Mouse (Mus musculus) bone marrow, adult 2 months (tissue): ENCODE results near the gene Zfp592.

Experiments
- CTCF ChIP-seq: fragments of 200-500 bp; IDR thresholded peaks from 2 replicates; pipeline ENCODE4 v1.5.1; 2011; ENCODE audit warnings: low read length, control low read depth; ENCODE audit not compliant: control insufficient read depth, insufficient read depth
- POLR2A ChIP-seq: fragments of 200-500 bp; IDR thresholded peaks from 2 replicates; pipeline ENCODE4 v1.6.1; 2011; ENCODE audit warnings: low read depth, mild to moderate bottlenecking, control low read depth, low read length, borderline replicate concordance; ENCODE audit not compliant: control insufficient read depth

GRCm38 (mm10) chr7:81049966-81050365 lies 56.5 kb downstream of the Zfp592 start:
- TF ChIP-seq CTCF: no peak
- TF ChIP-seq POLR2A: no peak
